Mouse (Mus musculus): ENCODE data around the gene Kcnk18.
A peak's percentile ranks its signal among the peaks of the same experiment; 100 is the strongest.

Kcnk18 gene

GRCm38 (mm10) chr19:59218991-59219390 lies at the start of gene Kcnk18:
TSS of gene Kcnk18 (plus strand) at chr19:59219214.
- DNase-seq (ENCODE audit: low spot score in 2 of 2) = no peak

- DNase-seq (ENCODE audit: low spot score in 2 of 2) = no peak
These were observed 48.9 kb upstream of the Kcnk18 start, which contains the start of gene Vax1 for GRCm38 (mm10) chr19:59169936-59170765. TSS of gene Vax1 (minus strand) at chr19:59170056.

GRCm38 (mm10) chr19:59170766-59171095 lies 48.3 kb upstream of the Kcnk18 start:
- no peak for DNase-seq (ENCODE audit: low spot score in 2 of 2)

GRCm38 (mm10) chr19:59171151-59171870 lies 47.7 kb upstream of the Kcnk18 start:
- DNase-seq (ENCODE audit: low spot score in 2 of 2) = no peak

- DNase-seq (ENCODE audit: low spot score in 2 of 2) = no peak
These were observed 47.2 kb upstream of the Kcnk18 start for GRCm38 (mm10) chr19:59171871-59172245.

- DNase-seq (ENCODE audit: low spot score in 2 of 2) = no peak
These were observed 46.2 kb upstream of the Kcnk18 start for GRCm38 (mm10) chr19:59172781-59173180.

GRCm38 (mm10) chr19:59173341-59174015 lies 45.5 kb upstream of the Kcnk18 start:
- DNase-seq (ENCODE audit: low spot score in 2 of 2) = no peak

GRCm38 (mm10) chr19:59184000-59184399 lies 35.0 kb upstream of the Kcnk18 start:
- no peak for DNase-seq (ENCODE audit: low spot score in 2 of 2)

- DNase-seq (ENCODE audit: low spot score in 2 of 2) = no peak
These were observed 30.0 kb upstream of the Kcnk18 start for GRCm38 (mm10) chr19:59188981-59189380.

- DNase-seq (ENCODE audit: low spot score in 2 of 2) = no peak
These were observed 28.4 kb upstream of the Kcnk18 start for GRCm38 (mm10) chr19:59190431-59191122.

- DNase-seq (ENCODE audit: low spot score in 2 of 2) = no peak
These were observed 27.9 kb upstream of the Kcnk18 start for GRCm38 (mm10) chr19:59191123-59191505.

- DNase-seq (ENCODE audit: low spot score in 2 of 2) = no peak
These were observed 26.5 kb upstream of the Kcnk18 start for GRCm38 (mm10) chr19:59192491-59192890.

GRCm38 (mm10) chr19:59193456-59193855 lies 25.6 kb upstream of the Kcnk18 start:
- DNase-seq (ENCODE audit: low spot score in 2 of 2) = no peak

- no peak for DNase-seq (ENCODE audit: low spot score in 2 of 2)
These were observed 24.8 kb upstream of the Kcnk18 start for GRCm38 (mm10) chr19:59193986-59194820.

- no peak for DNase-seq (ENCODE audit: low spot score in 2 of 2)
These were observed 23.7 kb upstream of the Kcnk18 start for GRCm38 (mm10) chr19:59195181-59195770.

- DNase-seq (ENCODE audit: low spot score in 2 of 2) = peak; percentile 23 to 54
These were observed 22.8 kb upstream of the Kcnk18 start for GRCm38 (mm10) chr19:59196111-59196666.

GRCm38 (mm10) chr19:59198161-59198560 lies 20.9 kb upstream of the Kcnk18 start:
- no peak for DNase-seq (ENCODE audit: low spot score in 2 of 2)

- DNase-seq (ENCODE audit: low spot score in 2 of 2) = peak; percentile 80 to 87
These were observed 10.5 kb upstream of the Kcnk18 start for GRCm38 (mm10) chr19:59208475-59208874.

GRCm38 (mm10) chr19:59208986-59209385 lies 10.0 kb upstream of the Kcnk18 start:
- no peak for DNase-seq (ENCODE audit: low spot score in 2 of 2)

- no peak for DNase-seq (ENCODE audit: low spot score in 2 of 2)
These were observed 2.1 kb upstream of the Kcnk18 start for GRCm38 (mm10) chr19:59216891-59217290.
